Mouse (Mus musculus) spleen, adult 2 months (tissue): ENCODE results near the gene Sema5a. TPM values are rescaled to one million over a fixed set of nuclear protein-coding genes. Genes with fewer than 3 reads are reported as not detected.

Experiments
- DNase-seq, 2 experiments: peaks; one replicate each; pipeline versions ENCODE4 v3.0.0 to v3.0.0-alpha.2; 2012 to 2021; ENCODE audit warnings: low spot score in 2 of 2, low read depth in 1 of 2
- H3K27ac ChIP-seq: fragments of 200-500 bp; 2 replicates; pipeline ENCODE4 v1.5.1; 2012; ENCODE audit warnings: low read length, inconsistent platforms; ENCODE audit not compliant: insufficient read depth
- H3K27me3 ChIP-seq: fragments of 200-500 bp; 2 replicates; pipeline ENCODE4 v1.6.1; 2012; ENCODE audit warnings: mild to moderate bottlenecking, moderate library complexity, low read length, inconsistent platforms; ENCODE audit not compliant: control insufficient read depth, insufficient read depth
- H3K36me3 ChIP-seq: fragments of 200-500 bp; 2 replicates; pipeline ENCODE4 v1.6.1; 2012; ENCODE audit warnings: mild to moderate bottlenecking, low read length, inconsistent platforms; ENCODE audit not compliant: control insufficient read depth, insufficient read depth
- H3K4me1 ChIP-seq: fragments of 200-500 bp; 2 replicates; pipeline ENCODE4 v1.6.1; 2011; ENCODE audit warnings: inconsistent platforms; ENCODE audit not compliant: control insufficient read depth, insufficient read depth, insufficient read length
- H3K4me3 ChIP-seq: fragments of 200-500 bp; 2 replicates; pipeline ENCODE4 v1.5.1; 2011; ENCODE audit warnings: mild to moderate bottlenecking, inconsistent platforms; ENCODE audit not compliant: insufficient read depth, insufficient read length; ENCODE audit errors: extremely low read depth
- CTCF ChIP-seq: fragments of 200-500 bp; IDR thresholded peaks from 2 replicates; pipeline ENCODE4 v1.5.1; 2011; ENCODE audit warnings: mild to moderate bottlenecking, inconsistent platforms; ENCODE audit not compliant: insufficient read depth, insufficient read length, insufficient replicate concordance; ENCODE audit errors: extremely low read depth
- POLR2A ChIP-seq: fragments of 200-500 bp; IDR thresholded peaks from 2 replicates; pipeline ENCODE4 v1.6.1; 2011; ENCODE audit warnings: low read depth, low read length, inconsistent platforms
- WGBS: fragments of 180-500 bp; shearing (Covaris S2); methylation state at CpG from one replicate; pipeline ENCODE4 v1.1.7; 2018; 5-methylcytosine and 5-hydroxymethylcytosine counted together
- polyA plus RNA-seq: library from polyadenylated mRNA; depleted of rRNA; stranded (reverse); fragments of >200 nt; gene quantifications from 2 replicates; pipeline ENCODE4 v1.2.3, GENCODE M21; 2012

Sema5a gene
- polyA plus RNA-seq, 1 experiment = 5.4 TPM

DNA sequence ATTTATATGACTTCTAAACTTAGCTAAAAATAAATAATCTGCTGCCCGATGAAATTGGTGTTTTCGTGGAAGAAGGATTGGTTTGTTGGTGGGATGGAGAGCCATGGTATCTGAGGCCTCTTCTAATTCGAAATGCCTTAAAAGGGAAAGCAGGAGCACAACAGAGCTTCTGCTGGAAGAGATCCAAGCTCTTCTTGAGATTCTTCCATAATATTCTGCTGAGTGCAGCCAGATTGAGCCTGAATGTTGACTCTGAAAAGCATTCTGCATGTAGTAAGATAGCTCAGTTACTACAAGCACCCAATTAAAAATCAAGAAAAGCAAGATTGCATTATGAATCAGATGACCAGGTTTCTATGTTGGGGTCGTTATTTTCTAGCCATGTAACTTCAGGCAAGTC lies 36.8 kb downstream of the Sema5a start:
- TF ChIP-seq POLR2A = no peak
- TF ChIP-seq CTCF = no peak
- H3K27ac ChIP-seq = no peak overlapping the region
- H3K27me3 ChIP-seq = no peaks in the 10 kb centered on the region
- DNase-seq = no peak
- no peaks in the 10 kb centered on the region for H3K4me1 ChIP-seq
- WGBS = 76% methylated on average over 4 of the region's 4 CpGs
- H3K4me3 ChIP-seq = no peak overlapping the region
- H3K36me3 ChIP-seq = no peaks in the 10 kb centered on the region

DNA sequence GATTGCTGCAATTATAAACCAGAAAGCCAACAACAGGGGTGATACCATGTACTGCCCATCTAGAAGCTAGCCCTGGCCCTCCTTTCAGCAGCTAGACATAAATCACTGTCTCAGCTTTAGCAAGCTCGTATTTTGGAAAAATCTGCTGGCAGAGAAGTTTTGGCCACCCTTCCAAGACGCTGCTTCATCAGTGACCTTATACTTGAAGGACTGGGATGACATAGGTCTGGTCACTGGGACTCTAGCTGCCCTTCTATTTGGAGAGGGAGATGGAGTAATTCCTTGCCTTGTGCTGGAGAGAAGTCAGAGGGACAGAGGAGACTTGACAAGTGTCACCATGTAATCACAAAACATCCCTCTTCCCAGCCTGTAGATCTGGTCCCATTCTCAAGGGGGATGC lies 40.1 kb downstream of the Sema5a start:
- DNase-seq = no peak
- Histone ChIP-seq H3K4me1 (no peaks in the 10 kb centered on the region), H3K27me3 (no peaks in the 10 kb centered on the region), H3K4me3 (no peak overlapping the region), H3K36me3 (no peaks in the 10 kb centered on the region), H3K27ac (no peak overlapping the region)
- TF ChIP-seq CTCF (no peak), POLR2A (no peak)
- WGBS = 74% methylated on average over 2 of the region's 2 CpGs

- 75% methylated on average over 3 of the region's 3 CpGs for WGBS
- H3K27me3 ChIP-seq = no peaks in the 10 kb centered on the region
- no peak overlapping the region for H3K4me3 ChIP-seq
- H3K27ac ChIP-seq = no peak overlapping the region
- no peaks in the 10 kb centered on the region for H3K4me1 ChIP-seq
- TF ChIP-seq CTCF = no peak
- no peak for TF ChIP-seq POLR2A
- no peak for DNase-seq
- H3K36me3 ChIP-seq = no peaks in the 10 kb centered on the region
Measured at GRCm38 (mm10) chr15:32286296-32286695, 41.7 kb downstream of the Sema5a start.

DNA sequence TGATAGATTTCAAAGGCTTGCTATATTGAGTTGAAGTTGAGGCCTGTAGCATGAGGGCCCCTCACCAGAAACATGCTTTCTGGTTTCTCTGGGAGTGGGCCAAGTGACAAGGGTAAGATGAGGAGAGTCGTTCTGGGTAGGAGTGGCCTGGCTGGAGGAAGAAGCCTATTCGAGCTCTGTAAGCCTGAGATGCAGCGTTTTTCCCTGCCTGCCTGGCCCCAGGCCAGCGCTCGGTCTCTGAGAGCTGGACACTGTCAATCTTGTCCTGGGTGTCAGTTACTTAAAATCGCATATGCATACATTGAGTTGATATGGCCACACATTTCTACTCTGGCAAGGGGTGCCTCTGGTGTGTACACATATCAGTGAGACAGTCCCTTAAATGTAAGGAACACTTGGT lies 43.9 kb downstream of the Sema5a start:
- no peak for DNase-seq
- Histone ChIP-seq H3K27me3 (no peaks in the 10 kb centered on the region), H3K4me1 (no peaks in the 10 kb centered on the region), H3K36me3 (no peaks in the 10 kb centered on the region), H3K4me3 (no peak overlapping the region), H3K27ac (no peak overlapping the region)
- WGBS = 55% methylated on average over 6 of the region's 6 CpGs
- TF ChIP-seq POLR2A (no peak), CTCF (no peak)

DNA sequence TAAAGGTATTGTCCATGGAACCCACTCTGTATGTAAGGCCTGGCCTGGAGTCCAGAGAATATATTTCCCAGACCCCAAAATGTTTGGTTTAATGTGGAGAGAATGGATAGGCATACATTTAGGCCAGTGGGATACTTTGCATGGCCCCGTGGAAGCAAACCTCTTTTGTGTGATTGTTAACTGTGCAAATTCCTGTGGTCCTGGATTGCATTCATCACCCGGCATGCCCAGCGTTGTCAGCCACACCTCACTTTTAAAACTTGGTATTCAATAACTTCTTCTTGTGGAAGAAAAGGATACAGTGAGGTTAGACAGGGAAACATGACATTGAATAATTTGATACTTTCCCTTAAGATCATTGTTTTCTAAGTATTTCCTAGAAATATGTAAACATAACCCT lies 46.4 kb downstream of the Sema5a start:
- no peak for DNase-seq
- 68% methylated on average over 3 of the region's 3 CpGs for WGBS
- H3K36me3 ChIP-seq = no peaks in the 10 kb centered on the region
- no peak overlapping the region for H3K27ac ChIP-seq
- no peak for TF ChIP-seq CTCF
- TF ChIP-seq POLR2A = no peak
- no peaks in the 10 kb centered on the region for H3K4me1 ChIP-seq
- H3K4me3 ChIP-seq = no peak overlapping the region
- no peaks in the 10 kb centered on the region for H3K27me3 ChIP-seq

GRCm38 (mm10) chr15:32296523-32296922 lies 51.9 kb downstream of the Sema5a start:
- no peak overlapping the region for H3K4me3 ChIP-seq
- H3K27me3 ChIP-seq = no peaks in the 10 kb centered on the region
- DNase-seq = no peak
- no peak overlapping the region for H3K27ac ChIP-seq
- H3K36me3 ChIP-seq = no peaks in the 10 kb centered on the region
- 87% methylated on average over 6 of the region's 6 CpGs for WGBS
- no peaks in the 10 kb centered on the region for H3K4me1 ChIP-seq
- TF ChIP-seq CTCF (no peak), POLR2A (no peak)

DNA sequence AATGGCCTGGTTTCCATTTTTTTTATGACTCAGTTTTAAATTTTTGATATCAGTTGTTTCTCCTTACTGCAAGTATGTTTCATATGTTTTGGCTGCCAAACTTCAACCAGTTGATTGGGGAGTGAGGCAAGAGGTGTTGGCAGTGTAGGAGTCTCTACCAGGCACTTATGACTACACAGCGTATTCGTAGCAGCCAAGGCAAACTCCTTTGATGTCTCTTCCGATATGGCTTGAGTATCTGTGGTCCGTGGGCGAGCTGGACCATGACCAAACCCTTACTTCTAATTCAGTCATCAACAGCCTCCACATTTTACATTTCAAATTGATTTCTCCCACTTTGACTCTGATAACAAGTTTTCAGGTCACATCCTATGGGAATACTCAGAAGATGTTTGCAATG lies 52.7 kb downstream of the Sema5a start:
- Histone ChIP-seq H3K27me3 (no peaks in the 10 kb centered on the region), H3K4me3 (no peak overlapping the region), H3K36me3 (no peaks in the 10 kb centered on the region), H3K27ac (no peak overlapping the region), H3K4me1 (no peaks in the 10 kb centered on the region)
- TF ChIP-seq POLR2A = no peak
- no peak for TF ChIP-seq CTCF
- 87% methylated on average over 5 of the region's 5 CpGs for WGBS
- no peak for DNase-seq

GRCm38 (mm10) chr15:32298525-32298924 lies 53.9 kb downstream of the Sema5a start:
- Histone ChIP-seq H3K27me3 (no peaks in the 10 kb centered on the region), H3K4me3 (no peak overlapping the region), H3K4me1 (no peaks in the 10 kb centered on the region), H3K27ac (no peak overlapping the region), H3K36me3 (no peaks in the 10 kb centered on the region)
- TF ChIP-seq POLR2A (no peak), CTCF (no peak)
- no peak for DNase-seq
- WGBS = 74% methylated on average over 6 of the region's 6 CpGs
